Mouse (Mus musculus): ENCODE data around the gene Gabra4. TPM values are rescaled to one million over a fixed set of nuclear protein-coding genes. Genes with fewer than 3 reads are reported as not detected.

The Gabra4 gene
- total RNA-seq (2014; rRNA removed) (0.07 TPM in 1 of 2 replicates, not detected in the other), polyA plus RNA-seq (2012; rRNA removed) (not detected in 2 replicates)

DNA sequence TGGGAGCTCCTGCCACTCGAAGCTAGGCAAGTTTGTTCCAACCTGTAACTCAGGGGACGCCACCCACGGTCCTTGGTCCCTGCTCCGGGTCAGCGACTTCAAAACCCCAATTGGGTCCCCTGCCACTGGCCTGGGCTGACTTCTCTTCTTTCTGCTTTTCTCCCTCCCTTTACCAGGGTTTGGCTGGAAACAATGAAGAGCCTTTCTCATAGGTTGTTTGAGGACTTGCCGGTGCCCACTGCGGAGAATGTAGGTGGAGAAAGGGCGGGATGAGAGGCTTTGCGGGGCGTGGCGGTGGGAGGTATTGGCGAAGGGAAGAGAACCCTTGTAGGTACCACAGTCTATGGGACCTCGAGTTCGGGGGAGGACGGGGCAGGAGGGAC lies at the start of gene Gabra4:
TSS of gene Gabra4 (minus strand) at position 194 of the 383 bp plus-strand sequence.
- 4% methylated on average over 15 of the region's 15 CpGs for WGBS
- Histone ChIP-seq H3K27me3 (ENCODE audit: control insufficient read depth, insufficient read depth, low read length) (peaks cover 3% of the 10 kb centered on the region; the same call in 1 of the 2 replicates), H3K4me3 (ENCODE audit: insufficient read depth, low read depth, low read length) (peak within 1 kb of the TSS; percentile 9; the same call in 1 of the 2 replicates), H3K4me1 (ENCODE audit: control insufficient read depth, insufficient read depth, low read length) (no peaks in the 10 kb centered on the region), H3K9ac (ENCODE audit: low read depth, low read length) (no peak within 1 kb of the TSS), H3K79me2 (ENCODE audit: control insufficient read depth, insufficient read depth, low read length) (no peaks in the 10 kb centered on the region), H3K27ac (replicated peaks; ENCODE audit: insufficient read depth, low read depth, low read length) (no peak within 1 kb of the TSS), H3K36me3 (ENCODE audit: control insufficient read depth, insufficient read depth, low read length) (no peaks in the 10 kb centered on the region)
- no peak for DNase-seq (ENCODE audit: extremely low read depth, low read depth, low spot score)
- no peak for TF ChIP-seq CTCF (IDR thresholded peaks at IDR 0.05; ENCODE audit: low read depth, low read length)
- TF ChIP-seq POLR2A (IDR thresholded peaks at IDR 0.05; ENCODE audit: extremely low read depth, insufficient read depth, low read length), result no peak

DNA sequence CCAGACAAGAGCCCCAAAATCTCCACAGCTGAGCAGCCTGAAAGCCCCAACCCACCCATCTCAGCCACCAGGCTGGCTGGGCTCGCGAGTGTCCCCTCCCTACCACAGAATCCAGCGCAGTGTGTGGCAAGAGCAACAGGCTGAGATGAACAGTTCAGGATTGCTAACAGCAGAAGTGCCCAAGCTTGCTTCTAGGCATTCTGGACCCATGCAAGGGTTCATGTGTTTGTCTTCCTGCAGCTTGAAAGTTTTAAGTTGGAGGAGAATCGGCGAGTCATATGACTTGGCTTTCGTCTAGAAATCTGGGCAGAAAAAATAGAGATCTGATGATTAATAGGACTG lies 43.1 kb upstream of the Gabra4 start:
- DNase-seq (ENCODE audit: extremely low read depth, low read depth, low spot score), result no peak
- TF ChIP-seq POLR2A (IDR thresholded peaks at IDR 0.05; ENCODE audit: extremely low read depth, insufficient read depth, low read length), result no peak
- TF ChIP-seq CTCF (IDR thresholded peaks at IDR 0.05; ENCODE audit: low read depth, low read length), result no peak
- Histone ChIP-seq H3K4me3 (ENCODE audit: insufficient read depth, low read depth, low read length) (no peak overlapping the region), H3K27ac (replicated peaks; ENCODE audit: insufficient read depth, low read depth, low read length) (no peak overlapping the region), H3K9ac (ENCODE audit: low read depth, low read length) (no peak overlapping the region), H3K79me2 (ENCODE audit: control insufficient read depth, insufficient read depth, low read length) (no peaks in the 10 kb centered on the region), H3K4me1 (ENCODE audit: control insufficient read depth, insufficient read depth, low read length) (no peaks in the 10 kb centered on the region), H3K27me3 (ENCODE audit: control insufficient read depth, insufficient read depth, low read length) (peaks cover 11% of the 10 kb centered on the region), H3K36me3 (ENCODE audit: control insufficient read depth, insufficient read depth, low read length) (no peaks in the 10 kb centered on the region)
- WGBS, result 3% methylated on average over 6 of the region's 6 CpGs

DNA sequence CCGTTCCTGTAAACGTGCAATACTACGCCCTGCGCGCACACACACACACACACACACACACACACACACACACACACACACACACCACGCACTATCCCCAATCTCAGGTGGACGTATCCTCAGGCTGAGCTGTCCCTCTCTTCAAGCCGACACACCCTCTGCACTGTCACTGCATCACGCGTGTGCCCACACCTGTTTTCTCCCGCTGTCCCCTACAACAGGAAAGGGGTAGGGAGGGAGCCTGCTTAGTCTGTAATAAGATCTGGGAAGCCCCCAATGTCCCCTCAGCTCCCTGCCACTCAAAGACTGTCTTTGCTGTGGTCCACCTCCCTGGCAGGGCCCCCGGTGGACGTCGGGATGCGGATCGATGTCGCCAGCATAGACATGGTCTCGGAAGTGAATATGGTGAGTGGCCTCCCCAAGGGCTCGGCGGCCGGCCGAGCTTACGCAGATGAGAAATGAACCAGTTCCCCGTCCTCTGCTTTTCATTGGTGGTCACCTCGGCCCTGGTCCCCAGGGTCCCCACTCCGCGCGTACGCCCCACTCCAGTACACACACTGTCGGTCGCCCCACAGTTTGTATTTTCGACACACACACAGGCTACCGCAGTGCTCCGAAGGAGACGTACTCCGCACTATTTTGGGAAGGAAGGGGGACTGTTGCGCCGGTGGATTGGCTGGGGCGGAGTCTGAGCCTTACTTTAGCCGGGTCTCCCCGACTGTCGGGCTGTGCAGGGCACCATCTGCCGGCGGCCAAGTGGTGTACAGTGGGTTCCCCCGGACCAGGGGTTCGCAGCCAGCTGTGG lies 42.6 kb upstream of the Gabra4 start:
- TF ChIP-seq CTCF (IDR thresholded peaks at IDR 0.05; ENCODE audit: low read depth, low read length) (no peak), POLR2A (IDR thresholded peaks at IDR 0.05; ENCODE audit: extremely low read depth, insufficient read depth, low read length) (no peak)
- H3K9ac ChIP-seq (ENCODE audit: low read depth, low read length), result no peak overlapping the region
- H3K4me3 ChIP-seq (ENCODE audit: insufficient read depth, low read depth, low read length), result no peak overlapping the region; the same call in 1 of the 2 replicates
- H3K36me3 ChIP-seq (ENCODE audit: control insufficient read depth, insufficient read depth, low read length), result no peaks in the 10 kb centered on the region
- H3K27ac ChIP-seq (replicated peaks; ENCODE audit: insufficient read depth, low read depth, low read length), result no peak overlapping the region
- peaks cover 11% of the 10 kb centered on the region for H3K27me3 ChIP-seq (ENCODE audit: control insufficient read depth, insufficient read depth, low read length)
- no peak for DNase-seq (ENCODE audit: extremely low read depth, low read depth, low spot score)
- no peaks in the 10 kb centered on the region for H3K79me2 ChIP-seq (ENCODE audit: control insufficient read depth, insufficient read depth, low read length)
- 1% methylated on average over 46 of the region's 46 CpGs for WGBS
- H3K4me1 ChIP-seq (ENCODE audit: control insufficient read depth, insufficient read depth, low read length), result no peaks in the 10 kb centered on the region

DNA sequence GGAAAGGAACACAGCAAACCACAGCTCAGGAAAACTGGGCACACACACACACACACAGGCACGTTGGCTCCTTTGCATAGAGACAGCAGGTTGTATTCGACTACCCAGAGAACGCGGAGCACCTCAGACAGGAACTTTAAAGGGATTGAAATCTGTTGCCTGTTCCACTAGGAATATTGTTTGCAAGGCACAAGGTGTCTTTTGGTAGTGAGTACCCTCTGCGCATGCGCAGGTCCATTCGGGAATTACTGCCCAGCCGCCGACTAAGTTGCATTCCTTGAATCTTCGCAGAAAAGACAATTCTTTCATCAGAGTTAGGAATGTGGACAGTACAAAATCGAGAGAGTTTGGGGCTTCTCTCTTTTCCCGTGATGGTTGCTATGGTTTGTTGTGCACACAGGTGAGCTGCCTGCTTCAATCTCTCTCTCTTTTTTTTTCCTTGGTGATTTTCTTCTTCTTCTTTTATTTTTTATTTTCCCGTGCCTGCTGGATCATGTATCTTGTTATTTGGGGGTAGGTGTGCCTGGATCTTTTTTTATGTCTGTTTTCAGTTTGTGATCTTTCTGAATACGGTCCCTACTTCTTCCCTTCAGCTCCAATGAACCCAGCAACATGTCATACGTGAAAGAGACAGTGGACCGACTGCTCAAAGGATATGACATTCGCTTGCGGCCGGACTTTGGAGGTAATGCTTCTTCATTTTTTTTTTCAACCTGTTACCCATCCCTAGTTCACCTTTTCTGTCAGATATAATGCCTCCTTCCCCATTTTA lies 41.8 kb upstream of the Gabra4 start:
- no peak for DNase-seq (ENCODE audit: extremely low read depth, low read depth, low spot score)
- Histone ChIP-seq H3K4me1 (ENCODE audit: control insufficient read depth, insufficient read depth, low read length) (no peaks in the 10 kb centered on the region), H3K9ac (ENCODE audit: low read depth, low read length) (no peak overlapping the region), H3K79me2 (ENCODE audit: control insufficient read depth, insufficient read depth, low read length) (no peaks in the 10 kb centered on the region), H3K36me3 (ENCODE audit: control insufficient read depth, insufficient read depth, low read length) (no peaks in the 10 kb centered on the region), H3K4me3 (ENCODE audit: insufficient read depth, low read depth, low read length) (no peak overlapping the region), H3K27me3 (ENCODE audit: control insufficient read depth, insufficient read depth, low read length) (peaks cover 11% of the 10 kb centered on the region), H3K27ac (replicated peaks; ENCODE audit: insufficient read depth, low read depth, low read length) (no peak overlapping the region)
- WGBS, result under 1% methylated on average over 19 of the region's 19 CpGs
- TF ChIP-seq POLR2A (IDR thresholded peaks at IDR 0.05; ENCODE audit: extremely low read depth, insufficient read depth, low read length) (no peak), CTCF (IDR thresholded peaks at IDR 0.05; ENCODE audit: low read depth, low read length) (no peak)

DNA sequence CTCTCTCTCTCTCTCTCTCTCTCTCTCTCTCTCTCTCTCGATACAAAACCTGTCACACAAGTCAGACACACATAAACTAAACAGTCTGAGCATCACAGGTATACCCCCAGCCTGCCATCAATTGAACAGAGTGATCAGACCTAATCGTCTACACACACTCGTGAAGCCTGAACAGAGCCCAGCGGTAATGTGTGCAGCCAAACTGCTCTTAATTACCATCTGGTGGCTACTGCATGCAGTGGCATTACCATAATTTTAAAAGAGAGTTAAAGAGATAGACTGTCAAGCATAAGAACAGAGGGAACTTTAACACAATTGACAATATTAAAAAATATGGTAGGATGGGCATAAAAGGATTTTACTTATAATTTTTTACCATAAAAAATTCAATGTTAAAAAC lies 7.5 kb upstream of the Gabra4 start:
- no peaks in the 10 kb centered on the region for H3K27me3 ChIP-seq (ENCODE audit: control insufficient read depth, insufficient read depth, low read length)
- H3K4me3 ChIP-seq (ENCODE audit: insufficient read depth, low read depth, low read length), result no peak overlapping the region
- no peak overlapping the region for H3K9ac ChIP-seq (ENCODE audit: low read depth, low read length)
- H3K27ac ChIP-seq (replicated peaks; ENCODE audit: insufficient read depth, low read depth, low read length), result no peak overlapping the region
- no peaks in the 10 kb centered on the region for H3K36me3 ChIP-seq (ENCODE audit: control insufficient read depth, insufficient read depth, low read length)
- no peak for DNase-seq (ENCODE audit: extremely low read depth, low read depth, low spot score)
- no peak for TF ChIP-seq POLR2A (IDR thresholded peaks at IDR 0.05; ENCODE audit: extremely low read depth, insufficient read depth, low read length)
- TF ChIP-seq CTCF (IDR thresholded peaks at IDR 0.05; ENCODE audit: low read depth, low read length), result no peak
- no peaks in the 10 kb centered on the region for H3K79me2 ChIP-seq (ENCODE audit: control insufficient read depth, insufficient read depth, low read length)
- no peaks in the 10 kb centered on the region for H3K4me1 ChIP-seq (ENCODE audit: control insufficient read depth, insufficient read depth, low read length)
- WGBS, result 56% methylated on average over 4 of the region's 4 CpGs

Data from liver, adult 2 months (tissue).